Mouse (Mus musculus) retina, embryonic 14.5 days (tissue): Measurements from ENCODE around the gene Klc4.

Source experiments
- DNase-seq: peaks from one replicate; pipeline ENCODE4 v3.0.0-alpha.2; 2015; ENCODE audit warnings: low spot score

Gene Klc4

GRCm38 (mm10) chr17:46621324-46621723 lies 24.5 kb downstream of the Klc4 start:
- DNase-seq, result no peak

DNA sequence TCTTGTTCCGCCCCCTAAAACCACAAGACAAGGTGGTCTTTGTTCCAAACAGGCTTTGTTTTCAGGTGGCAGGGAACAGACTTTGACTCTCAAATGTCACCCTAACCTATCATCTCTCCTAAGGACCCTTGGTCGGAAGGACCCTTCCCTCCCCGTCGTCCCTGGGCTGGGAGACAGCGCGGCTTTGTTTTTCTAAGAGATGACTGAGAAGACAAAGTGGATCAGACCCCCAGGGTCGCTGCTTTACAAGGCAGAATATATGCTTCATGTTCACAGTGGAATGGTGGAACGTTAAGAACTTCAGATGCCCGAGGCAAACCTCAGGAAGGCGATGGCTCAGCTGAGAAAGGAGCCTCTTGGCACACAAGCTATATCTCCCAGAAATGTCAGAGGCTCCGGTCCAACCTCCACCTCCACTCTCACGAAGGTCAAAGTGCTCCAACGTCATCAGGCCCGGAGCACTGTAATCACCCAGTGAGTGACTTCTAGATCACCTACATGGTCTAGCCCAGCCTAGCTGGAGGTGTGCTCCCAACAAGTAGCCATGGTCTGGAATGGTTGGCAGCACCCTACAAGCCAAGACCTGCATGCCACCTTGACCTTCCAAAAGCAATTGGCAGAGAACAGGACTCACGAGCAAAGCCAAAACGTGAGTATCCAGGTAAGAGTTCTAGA lies 26.0 kb downstream of the Klc4 start:
- no peak for DNase-seq

DNA sequence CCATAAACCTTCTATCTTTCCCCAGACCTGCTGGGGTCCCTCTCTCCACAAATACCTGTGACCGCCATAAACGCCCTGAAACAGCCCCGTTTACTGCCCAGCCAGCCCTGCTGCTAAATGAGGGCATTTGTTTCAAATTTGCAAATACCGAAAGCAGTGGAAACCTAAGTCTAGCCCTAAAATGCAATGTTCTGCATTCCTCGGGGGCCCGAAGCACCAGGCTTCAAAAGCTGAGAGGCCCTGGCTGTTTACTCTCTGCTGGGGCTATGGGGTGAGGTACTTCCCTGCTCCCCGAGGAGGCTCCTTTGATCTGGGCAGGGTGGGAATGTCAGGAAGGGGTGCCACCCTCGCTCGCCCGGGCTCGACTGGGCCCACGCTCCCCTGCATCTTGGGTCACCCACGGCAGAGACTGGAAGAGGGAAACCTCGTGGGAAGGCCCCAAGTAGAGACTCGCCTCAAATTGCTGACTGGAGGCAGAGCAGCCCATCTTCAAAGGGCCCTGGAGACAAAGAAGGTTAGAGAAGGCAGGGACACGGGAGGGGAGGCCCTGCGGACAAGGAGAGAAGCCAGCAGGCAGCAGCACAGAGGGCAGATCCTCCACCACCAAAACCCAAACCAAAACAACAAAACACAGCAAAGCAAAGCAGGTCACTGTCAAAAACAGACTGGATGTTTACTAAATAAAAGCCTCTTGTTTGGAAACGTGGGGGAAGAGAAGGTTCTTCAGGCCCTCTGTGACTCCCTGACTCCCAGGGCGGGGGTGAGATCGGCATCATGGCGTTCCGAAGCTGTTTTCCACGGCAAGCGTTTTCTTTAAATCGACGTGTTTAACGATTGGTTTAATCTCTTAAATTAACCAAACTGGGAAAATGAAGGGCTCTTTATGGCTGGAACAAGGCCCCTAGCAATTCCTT lies 26.8 kb downstream of the Klc4 start:
- DNase-seq, result peak; percentile 54

DNA sequence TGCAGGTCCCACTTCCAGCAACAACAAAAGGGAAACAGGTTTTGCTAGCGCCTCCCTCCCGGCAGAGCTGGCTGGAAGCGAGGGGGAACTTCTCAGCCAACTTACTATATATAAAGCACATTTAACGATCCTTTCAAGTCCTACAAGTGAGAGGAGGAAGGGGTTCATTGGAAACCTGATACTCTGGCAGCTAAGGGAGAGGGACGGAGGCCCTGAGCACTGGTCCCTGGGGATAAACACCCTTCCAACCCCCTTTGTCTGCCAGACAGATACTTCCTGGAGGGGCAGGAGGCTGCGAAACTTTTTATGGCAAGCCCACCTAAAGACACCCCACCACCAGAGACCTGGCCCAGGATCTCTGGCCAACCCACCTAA lies 27.4 kb downstream of the Klc4 start:
- no peak for DNase-seq

DNA sequence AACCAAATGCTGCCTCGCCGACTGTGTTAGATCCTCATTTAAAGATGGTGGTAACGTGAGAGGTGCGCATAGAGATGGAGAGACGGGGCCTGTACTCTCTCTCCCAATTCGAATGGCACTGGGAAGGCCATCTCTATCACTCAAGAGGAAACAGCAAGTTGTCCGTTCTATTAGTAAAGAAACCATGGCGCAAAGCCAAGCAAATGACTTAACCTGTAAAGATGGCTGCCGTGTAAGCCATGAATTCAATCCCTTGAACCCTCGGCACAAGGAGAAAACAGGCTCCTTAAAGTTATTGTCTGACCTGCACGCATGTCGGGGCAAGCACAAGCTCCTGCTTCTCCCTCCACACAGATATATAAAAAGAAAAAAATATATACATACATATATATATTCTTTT lies 28.0 kb downstream of the Klc4 start:
- DNase-seq, result no peak

- DNase-seq, result no peak
These were observed 32.6 kb downstream of the Klc4 start for GRCm38 (mm10) chr17:46613229-46613628.

- DNase-seq, result no peak
These were observed 33.0 kb downstream of the Klc4 start for GRCm38 (mm10) chr17:46612820-46613219.

DNA sequence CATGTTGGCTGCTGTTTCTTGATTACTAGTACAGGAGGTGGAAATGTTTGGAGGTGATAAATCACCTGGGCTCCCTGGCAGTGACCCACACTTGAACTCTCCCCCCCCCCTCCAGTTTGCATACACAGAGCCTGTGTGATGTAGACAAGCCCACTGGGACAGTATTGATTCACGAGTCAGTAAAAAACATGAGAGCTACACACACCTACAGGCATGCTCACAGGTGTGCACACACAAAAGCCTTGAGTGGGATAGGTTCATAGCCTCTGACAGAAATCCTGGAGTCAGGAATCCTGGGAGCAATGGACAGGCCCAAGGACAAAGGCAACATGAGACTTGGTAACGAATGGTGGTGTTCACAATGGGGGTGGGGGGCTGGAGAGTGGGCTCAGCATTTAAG lies 33.6 kb downstream of the Klc4 start:
- no peak for DNase-seq

DNA sequence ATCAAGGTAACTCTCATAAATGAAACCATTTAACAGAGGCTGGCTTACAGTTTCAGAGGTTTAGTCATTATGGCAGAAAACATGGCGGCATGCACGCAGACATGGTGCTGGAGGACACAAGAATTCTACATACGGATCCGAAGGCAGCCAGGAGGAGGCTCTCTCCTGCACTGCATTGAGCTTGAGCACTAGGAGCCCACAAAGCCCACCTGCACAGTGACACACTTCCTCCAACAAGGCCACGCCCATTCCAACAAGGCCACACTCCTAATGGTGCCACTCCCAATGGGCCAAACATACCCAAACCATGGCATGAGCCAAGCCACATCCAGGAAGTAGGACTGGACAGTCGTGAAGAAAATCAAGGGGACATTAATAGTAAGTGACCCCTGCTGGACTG lies 34.5 kb downstream of the Klc4 start:
- DNase-seq, result no peak

DNA sequence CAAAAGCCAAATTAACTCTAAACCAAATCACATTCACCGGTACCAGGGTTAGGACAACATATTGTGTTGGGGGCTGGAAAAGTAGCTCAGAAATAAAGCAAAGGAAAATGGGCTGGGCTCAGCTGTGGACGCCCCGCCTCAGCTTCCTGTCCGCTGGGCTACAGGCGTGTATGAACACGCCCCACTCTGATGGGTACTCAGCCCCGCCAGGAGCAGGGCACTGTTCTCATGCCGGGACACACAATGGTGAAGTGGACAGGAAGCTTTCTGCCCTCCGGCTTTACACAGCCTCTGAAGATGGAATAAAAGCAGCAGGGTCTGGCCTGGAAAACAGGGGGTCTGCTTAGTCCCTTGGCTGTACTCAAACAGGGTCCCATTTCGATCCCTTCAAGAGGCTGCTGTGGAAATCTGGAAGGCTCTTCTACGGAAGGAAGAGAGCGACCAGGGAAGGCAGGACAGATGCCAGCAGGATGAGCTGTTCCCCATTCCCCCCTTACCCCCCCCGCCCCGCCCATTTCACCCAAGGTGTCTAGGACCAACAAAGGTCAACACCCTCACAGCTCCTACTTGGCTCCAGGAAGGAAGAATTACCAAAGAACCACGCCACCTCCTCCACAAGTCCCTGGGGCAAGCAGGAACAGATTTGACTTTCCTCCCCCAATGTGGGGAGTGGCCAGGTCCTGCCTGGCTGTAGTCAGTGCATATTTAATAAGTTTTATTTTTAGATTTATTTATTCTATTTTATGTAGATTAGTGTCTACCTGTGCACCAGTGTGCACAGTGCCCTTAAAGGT lies 35.9 kb downstream of the Klc4 start:
- DNase-seq, result no peak

DNA sequence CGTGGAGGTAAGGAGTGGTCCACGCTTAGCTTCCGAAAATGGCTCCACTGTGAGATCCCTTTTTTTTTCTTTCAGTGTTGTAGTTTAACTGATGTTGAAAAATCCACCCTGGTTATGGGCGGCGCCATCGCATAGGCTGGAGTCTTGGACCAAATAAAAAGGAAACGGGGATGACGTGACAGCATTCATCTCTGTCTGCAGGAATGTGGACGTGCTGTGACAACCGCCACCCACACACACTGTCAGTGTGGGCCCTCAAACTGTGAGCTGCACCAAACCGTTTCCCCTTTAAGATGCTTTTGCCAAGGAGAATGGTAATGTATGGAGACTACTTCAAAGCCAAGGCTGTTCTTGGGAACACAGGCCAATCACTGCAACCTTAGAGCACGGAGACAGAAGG lies 39.8 kb downstream of the Klc4 start:
- DNase-seq, result no peak

- peak; percentile 63 for DNase-seq
These were observed 40.7 kb downstream of the Klc4 start for GRCm38 (mm10) chr17:46605126-46605525.

- no peak for DNase-seq
These were observed 42.6 kb downstream of the Klc4 start for GRCm38 (mm10) chr17:46603229-46603628.

DNA sequence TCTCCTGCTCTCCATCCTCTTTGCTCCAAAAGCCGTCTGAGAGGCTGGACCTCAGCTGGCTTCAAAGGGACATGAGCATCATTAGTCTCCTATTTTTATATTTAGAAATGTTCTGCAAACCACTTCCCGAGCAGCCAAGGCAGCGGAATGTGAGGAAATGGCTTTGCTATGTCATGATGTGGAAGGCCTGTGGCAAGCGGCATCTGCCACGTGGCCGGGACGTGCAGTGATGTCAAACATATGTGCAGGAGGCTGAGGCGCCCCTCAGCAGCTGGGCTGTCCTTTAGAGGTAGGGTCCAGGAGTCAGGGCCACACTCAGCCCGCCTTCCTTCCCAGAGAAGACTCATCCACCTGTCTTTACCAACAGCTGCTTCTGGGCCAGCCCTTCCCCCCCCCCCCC lies 43.6 kb downstream of the Klc4 start:
- DNase-seq, result no peak

GRCm38 (mm10) chr17:46600569-46600968 lies 45.3 kb downstream of the Klc4 start:
- DNase-seq, result no peak

- DNase-seq, result no peak
These were observed 46.9 kb downstream of the Klc4 start for GRCm38 (mm10) chr17:46598963-46599362.

GRCm38 (mm10) chr17:46597956-46598355 lies 47.9 kb downstream of the Klc4 start:
- no peak for DNase-seq

DNA sequence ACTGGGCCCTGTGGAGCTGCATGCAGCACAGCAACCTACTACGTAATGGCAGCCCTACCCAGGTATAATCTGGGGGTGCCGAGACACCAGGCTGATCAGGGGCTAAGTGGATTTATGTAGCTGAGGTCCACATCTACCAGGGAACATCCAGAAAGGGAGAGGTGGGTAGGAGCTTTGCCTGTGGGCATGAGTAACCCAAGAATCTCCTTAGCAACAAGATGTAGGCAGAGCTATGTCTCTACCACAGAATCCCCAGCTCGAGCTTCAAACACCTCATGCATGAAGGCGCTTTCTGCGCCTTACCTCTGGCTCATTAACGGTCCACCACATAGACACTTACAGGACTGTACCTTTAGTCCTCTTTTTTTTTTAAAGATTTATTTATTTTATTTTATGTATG lies 50.5 kb downstream of the Klc4 start:
- DNase-seq, result no peak

DNA sequence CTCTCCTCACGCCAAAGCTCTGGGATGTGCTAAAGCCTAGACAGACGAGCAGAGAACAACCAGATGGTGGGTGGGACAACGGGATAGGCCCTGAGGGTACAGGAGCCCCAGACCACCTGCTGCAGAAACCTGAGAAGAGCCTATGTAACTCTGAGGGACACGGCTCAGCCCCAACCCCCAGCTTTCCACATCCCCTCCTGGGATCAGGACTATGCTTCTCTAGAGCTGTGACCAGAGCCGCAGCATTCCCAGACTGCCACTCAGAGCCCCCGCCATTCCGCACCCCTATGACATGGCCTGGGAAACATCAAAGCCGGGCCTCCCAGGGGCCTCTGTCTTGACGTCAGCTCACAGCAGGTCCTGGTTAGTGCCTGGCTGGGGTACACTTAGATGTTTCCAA lies 51.2 kb downstream of the Klc4 start:
- no peak for DNase-seq

DNA sequence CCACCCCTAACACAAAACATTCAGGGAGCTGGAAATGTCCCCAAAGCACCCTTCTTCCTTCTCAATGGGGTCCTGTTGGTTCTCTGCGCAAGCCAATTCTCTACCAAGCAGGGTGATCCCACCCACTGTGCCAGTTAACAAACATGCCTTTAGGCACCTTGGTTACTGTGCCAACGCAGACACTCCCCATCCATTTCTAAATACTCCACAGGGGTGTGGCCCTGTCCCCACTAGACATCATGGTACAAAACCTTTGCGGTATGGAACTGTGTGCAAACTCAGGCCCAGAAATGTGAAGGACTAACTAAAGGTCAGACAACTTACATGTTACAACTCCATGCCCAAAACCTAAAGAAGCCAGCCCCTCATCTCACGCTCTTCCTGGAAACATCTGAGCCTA lies 52.7 kb downstream of the Klc4 start:
- DNase-seq, result no peak

GRCm38 (mm10) chr17:46591406-46591805 lies 54.4 kb downstream of the Klc4 start:
- no peak for DNase-seq

DNA sequence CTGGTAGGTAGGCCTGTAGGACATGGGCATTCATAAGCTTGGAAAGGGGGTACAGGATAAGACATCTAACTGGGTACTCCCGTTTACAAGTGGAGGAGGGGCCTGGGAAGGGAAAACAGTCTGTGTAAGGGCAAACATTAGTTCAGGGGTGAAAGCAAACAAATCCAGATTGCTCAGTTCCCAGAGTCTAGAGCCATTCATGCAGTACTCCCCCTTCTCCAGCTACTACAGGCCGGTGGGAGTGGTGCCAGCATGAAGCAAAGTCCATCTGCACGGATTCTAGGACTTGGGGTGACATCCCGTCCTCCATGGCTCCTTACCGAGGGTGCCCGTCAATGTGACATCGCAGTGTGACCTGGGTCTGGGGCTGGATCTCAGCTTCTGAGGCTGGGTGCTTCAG lies 55.4 kb downstream of the Klc4 start:
- no peak for DNase-seq
